Mouse (Mus musculus): Measurements from ENCODE around the gene Zbtb45.

The Zbtb45 gene

GRCm38 (mm10) chr7:13034148-13034977, 24.5 kb upstream of the Zbtb45 start, which contains the start of gene Chmp2a:
TSS of gene Chmp2a (minus strand) at chr7:13034807.
- DNase-seq (ENCODE audit: low spot score) = peak; percentile 96

GRCm38 (mm10) chr7:13033451-13034147, 23.8 kb upstream of the Zbtb45 start:
- no peak for DNase-seq (ENCODE audit: low spot score)

GRCm38 (mm10) chr7:13032541-13032940, 22.7 kb upstream of the Zbtb45 start:
- DNase-seq (ENCODE audit: low spot score) = no peak

GRCm38 (mm10) chr7:13031983-13032382, 22.1 kb upstream of the Zbtb45 start:
- DNase-seq (ENCODE audit: low spot score) = no peak

GRCm38 (mm10) chr7:13031069-13031468, 21.2 kb upstream of the Zbtb45 start:
- DNase-seq (ENCODE audit: low spot score) = peak; percentile 18

GRCm38 (mm10) chr7:13028986-13029385, 19.2 kb upstream of the Zbtb45 start:
- DNase-seq (ENCODE audit: low spot score) = no peak

GRCm38 (mm10) chr7:13025511-13026112, 15.8 kb upstream of the Zbtb45 start:
- DNase-seq (ENCODE audit: low spot score) = no peak

- peak; percentile 45 for DNase-seq (ENCODE audit: low spot score)
Measured at GRCm38 (mm10) chr7:13024805-13025204, 15.0 kb upstream of the Zbtb45 start.

- DNase-seq (ENCODE audit: low spot score) = peak; percentile 93
Measured at GRCm38 (mm10) chr7:13023928-13024731, 14.3 kb upstream of the Zbtb45 start.

GRCm38 (mm10) chr7:13022773-13023535, 13.1 kb upstream of the Zbtb45 start:
- DNase-seq (ENCODE audit: low spot score) = peak; percentile 34

- no peak for DNase-seq (ENCODE audit: low spot score)
Measured at GRCm38 (mm10) chr7:13015217-13015616, 5.4 kb upstream of the Zbtb45 start.

- DNase-seq (ENCODE audit: low spot score) = no peak
Measured at GRCm38 (mm10) chr7:13014275-13014839, 4.5 kb upstream of the Zbtb45 start.

GRCm38 (mm10) chr7:13013671-13014070, 3.8 kb upstream of the Zbtb45 start:
- DNase-seq (ENCODE audit: low spot score) = no peak

- DNase-seq (ENCODE audit: low spot score) = peak; percentile 91
Measured at GRCm38 (mm10) chr7:13009143-13010004, 460 bp downstream of the Zbtb45 start.

- no peak for DNase-seq (ENCODE audit: low spot score)
Measured at GRCm38 (mm10) chr7:13007341-13008092, 2.3 kb downstream of the Zbtb45 start.

- DNase-seq (ENCODE audit: low spot score) = no peak
Measured at GRCm38 (mm10) chr7:13006531-13006930, 3.3 kb downstream of the Zbtb45 start.

GRCm38 (mm10) chr7:13006011-13006410, 3.8 kb downstream of the Zbtb45 start:
- DNase-seq (ENCODE audit: low spot score) = no peak

- DNase-seq (ENCODE audit: low spot score) = no peak
Measured at GRCm38 (mm10) chr7:13003380-13003779, 6.5 kb downstream of the Zbtb45 start.

GRCm38 (mm10) chr7:13001584-13001983, 8.2 kb downstream of the Zbtb45 start:
- no peak for DNase-seq (ENCODE audit: low spot score)
